Mouse (Mus musculus): Measurements from ENCODE around the gene Fat1.

Fat1 gene

DNA sequence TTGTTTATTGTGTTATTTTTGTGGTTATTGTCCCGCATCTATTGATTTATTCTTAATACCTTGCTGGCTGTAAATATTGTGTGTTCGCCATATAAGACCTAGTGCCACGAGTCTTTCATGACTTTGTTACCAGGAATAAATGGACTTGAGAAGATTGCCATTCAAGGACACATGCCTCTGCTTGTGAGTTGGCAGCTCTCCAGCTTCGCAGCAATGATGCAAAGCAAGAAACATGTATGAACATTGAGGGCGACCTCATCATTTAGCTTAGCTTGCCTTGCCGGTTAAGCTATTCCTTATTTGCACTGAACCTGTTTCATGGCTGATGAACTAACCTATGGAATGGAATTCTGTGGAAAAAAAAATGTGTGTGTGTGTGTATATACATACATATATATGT, 26.2 kb downstream of the Fat1 start:
- DNase-seq (ENCODE audit: low spot score): peak; percentile 71

DNA sequence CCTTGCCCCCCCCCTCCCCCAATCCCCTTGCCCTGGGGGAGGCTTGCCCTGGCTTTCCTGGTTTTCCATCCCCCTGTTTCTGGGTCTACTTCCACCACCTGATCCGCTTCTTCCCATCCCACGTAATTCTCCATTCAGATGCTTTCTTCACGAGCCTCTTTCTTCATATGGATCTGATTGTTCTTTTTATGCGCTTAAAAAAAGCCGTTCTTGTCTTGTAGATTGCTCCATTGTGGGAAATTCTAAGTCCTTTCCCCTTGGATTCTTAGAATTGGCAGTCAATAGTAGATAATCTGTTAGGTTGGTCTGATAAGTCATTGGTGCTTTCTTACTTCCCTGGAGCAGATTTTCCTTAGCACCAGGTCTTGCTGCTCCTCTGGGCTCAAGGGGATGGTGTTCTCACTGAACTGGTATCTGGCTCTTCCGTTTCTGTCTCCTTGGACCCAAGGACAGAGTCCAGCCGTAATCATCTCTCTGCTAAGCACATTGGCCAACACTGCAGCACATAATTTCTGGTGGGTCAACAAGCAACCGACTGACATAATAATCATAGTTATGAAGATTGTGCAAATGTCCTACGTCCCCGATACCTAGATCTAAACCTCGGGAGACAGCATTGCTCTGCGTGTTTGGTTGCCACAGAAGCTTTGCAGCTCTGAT, 27.5 kb downstream of the Fat1 start:
- DNase-seq (ENCODE audit: low spot score): no peak

- no peak for DNase-seq (ENCODE audit: low spot score)
Observed at GRCm38 (mm10) chr8:44967521-44968039, 32.3 kb downstream of the Fat1 start.

- DNase-seq (ENCODE audit: low spot score): no peak
Observed at GRCm38 (mm10) chr8:44970093-44970492, 34.8 kb downstream of the Fat1 start.

- no peak for DNase-seq (ENCODE audit: low spot score)
Observed at GRCm38 (mm10) chr8:44971346-44971745, 36.1 kb downstream of the Fat1 start.

DNA sequence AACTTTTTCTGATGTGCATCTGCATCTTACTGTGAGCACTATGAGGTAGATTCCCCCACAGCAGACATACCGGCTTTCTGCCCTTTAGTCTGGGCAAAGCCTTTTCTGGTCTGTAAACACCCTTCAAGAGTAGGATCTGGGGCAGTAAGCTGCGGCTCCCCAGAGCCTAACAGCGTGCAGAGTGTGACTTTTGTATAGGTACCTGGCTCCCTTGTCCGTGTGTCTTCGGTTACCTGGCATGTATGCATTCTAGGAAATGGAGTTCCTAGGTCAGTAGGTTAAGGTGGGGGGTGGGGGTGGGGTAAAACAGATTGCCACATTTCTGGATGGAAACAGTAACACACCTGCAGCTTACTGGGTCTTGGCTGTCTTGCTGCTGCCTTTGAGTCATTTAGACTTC, 36.7 kb downstream of the Fat1 start:
- DNase-seq (ENCODE audit: low spot score): no peak

DNA sequence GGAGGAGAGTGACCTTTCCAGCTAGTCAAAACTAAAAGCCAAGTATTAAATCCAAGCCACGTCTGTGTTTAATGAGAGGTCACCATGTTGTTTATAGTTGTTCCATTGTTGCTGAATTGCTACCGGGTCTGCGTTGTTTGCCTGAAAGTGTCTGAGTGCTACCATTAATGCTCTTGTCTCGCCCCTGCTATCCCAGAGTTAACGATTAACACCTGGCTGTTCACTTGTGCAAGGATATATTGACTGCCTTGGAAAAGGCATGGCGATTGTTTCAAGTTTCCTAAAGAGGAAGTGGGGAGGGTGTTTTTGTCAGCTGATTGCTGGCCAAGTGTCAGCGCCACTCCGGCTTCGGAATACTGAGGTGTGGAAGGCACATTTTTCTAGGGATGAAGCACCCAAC, 39.9 kb downstream of the Fat1 start:
- no peak for DNase-seq (ENCODE audit: low spot score)

GRCm38 (mm10) chr8:44975654-44976053, 40.4 kb downstream of the Fat1 start:
- DNase-seq (ENCODE audit: low spot score): no peak

- peak; percentile 33 for DNase-seq (ENCODE audit: low spot score)
Observed at GRCm38 (mm10) chr8:44978622-44979021, 43.4 kb downstream of the Fat1 start.

GRCm38 (mm10) chr8:44979245-44979644, 44.0 kb downstream of the Fat1 start:
- no peak for DNase-seq (ENCODE audit: low spot score)

GRCm38 (mm10) chr8:44980030-44980429, 44.8 kb downstream of the Fat1 start:
- DNase-seq (ENCODE audit: low spot score): peak; percentile 64

GRCm38 (mm10) chr8:44985326-44986288, 50.4 kb downstream of the Fat1 start:
- no peak for DNase-seq (ENCODE audit: low spot score)

GRCm38 (mm10) chr8:44991700-44992487, 56.6 kb downstream of the Fat1 start:
- DNase-seq (ENCODE audit: low spot score): no peak

DNA sequence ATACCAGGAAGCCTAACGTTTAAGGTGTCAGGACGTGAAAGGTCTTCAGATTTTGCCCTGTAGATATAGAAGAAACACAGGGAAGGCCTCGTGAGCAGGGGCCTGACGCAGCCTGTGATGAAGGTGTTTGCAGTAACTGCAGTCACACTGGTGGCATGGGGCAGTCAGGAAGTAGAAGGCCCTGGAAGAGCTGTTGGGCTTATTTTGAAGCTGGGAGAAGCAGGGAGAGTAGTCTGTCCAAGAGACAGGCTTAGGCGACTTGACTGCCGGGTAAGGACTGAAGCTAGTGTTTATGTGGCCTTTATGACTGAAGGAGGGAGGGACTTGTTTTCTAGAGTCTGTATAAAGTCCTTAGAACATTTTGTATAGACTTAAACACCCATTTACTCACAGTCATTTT, 57.4 kb downstream of the Fat1 start:
- DNase-seq (ENCODE audit: low spot score): no peak

GRCm38 (mm10) chr8:44993376-44993775, 58.1 kb downstream of the Fat1 start:
- DNase-seq (ENCODE audit: low spot score): no peak

DNA sequence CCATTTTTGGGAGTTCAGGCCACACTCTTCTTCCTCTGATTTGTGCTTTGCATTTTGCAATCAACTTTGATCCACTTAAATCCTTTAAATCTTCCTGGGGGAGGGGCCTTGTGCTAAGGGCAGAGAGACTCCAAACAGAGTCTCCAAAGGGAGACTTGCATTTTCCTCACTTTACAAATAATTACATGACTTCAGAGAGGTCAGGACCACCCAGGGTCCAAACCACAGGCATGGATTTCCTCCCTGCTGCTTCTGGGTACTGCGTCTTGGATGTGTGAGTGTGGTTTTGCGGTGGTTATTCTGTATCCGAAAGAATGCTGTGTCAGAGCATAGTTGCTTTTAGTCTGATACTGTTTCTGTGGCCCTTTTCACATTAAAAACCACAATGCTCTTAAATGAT, 61.2 kb downstream of the Fat1 start:
- DNase-seq (ENCODE audit: low spot score): no peak

DNA sequence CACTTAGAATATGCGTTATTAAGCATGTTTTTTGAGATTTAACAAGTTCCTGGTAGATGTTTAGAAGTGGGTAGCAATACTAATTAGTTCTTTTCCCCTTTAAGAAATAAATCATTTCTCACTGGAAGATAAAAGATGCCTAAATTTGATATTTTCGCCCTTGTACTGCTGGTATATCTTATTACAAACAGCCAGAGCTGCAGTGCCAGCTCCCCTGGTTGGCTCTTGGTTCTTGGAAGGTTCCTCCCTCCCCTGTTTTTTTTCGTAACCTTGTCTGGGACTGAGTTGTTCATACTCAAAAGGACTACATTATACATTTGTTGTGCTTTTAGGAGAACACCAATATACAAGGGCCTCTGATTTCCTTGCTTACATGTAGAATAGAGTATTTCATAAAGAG, 62.1 kb downstream of the Fat1 start:
- no peak for DNase-seq (ENCODE audit: low spot score)

- no peak for DNase-seq (ENCODE audit: low spot score)
Observed at GRCm38 (mm10) chr8:44997829-44998228, 62.6 kb downstream of the Fat1 start.

DNA sequence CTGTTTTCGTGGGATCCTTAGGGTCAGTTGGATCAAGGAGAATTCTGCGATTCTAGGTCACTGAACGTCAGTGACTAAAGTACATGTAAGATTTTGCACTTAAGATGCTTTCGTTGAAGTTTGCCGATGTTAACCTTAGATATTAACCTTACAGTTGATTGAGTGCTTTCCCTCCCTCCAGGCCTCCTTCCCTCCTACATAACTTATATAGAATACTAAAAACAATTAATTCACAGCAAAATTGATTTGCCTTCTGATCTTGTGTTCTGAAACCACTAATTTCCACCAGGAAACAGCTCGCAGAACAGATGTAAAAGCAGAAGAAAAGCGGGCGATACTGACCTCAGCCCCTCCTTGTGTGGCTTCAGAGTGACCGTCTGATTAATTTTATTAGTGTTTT, 63.0 kb downstream of the Fat1 start:
- DNase-seq (ENCODE audit: low spot score): no peak

DNA sequence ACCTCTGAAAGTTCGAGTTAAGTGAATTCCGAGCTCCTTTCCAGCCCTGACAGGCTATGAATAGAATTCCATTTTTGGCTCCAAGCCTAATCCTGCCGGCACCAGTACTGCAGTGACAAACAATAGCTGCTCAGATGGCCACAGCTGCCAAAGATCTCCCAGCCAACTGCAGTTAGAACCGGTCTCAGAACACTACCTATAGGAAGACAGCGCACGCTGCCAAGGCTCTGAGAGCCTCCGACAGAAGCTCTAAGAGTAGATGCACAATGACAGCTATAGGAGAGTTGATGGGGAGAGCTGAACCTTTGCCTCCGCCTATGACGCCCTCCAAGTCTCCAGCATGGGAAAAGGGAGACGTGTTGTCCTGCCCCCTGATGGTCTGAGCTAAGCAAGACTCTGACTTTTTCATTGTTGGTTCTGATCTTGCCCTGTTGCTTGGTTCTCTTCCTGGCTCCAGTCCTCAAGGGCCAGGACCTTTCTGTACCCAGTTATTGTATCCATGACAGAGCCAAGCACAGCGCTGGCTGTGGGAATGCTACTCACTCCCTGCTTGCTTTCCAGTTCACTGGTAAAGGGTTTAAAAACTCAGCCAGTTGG, 63.5 kb downstream of the Fat1 start:
- DNase-seq (ENCODE audit: low spot score): peak; percentile 59

DNA sequence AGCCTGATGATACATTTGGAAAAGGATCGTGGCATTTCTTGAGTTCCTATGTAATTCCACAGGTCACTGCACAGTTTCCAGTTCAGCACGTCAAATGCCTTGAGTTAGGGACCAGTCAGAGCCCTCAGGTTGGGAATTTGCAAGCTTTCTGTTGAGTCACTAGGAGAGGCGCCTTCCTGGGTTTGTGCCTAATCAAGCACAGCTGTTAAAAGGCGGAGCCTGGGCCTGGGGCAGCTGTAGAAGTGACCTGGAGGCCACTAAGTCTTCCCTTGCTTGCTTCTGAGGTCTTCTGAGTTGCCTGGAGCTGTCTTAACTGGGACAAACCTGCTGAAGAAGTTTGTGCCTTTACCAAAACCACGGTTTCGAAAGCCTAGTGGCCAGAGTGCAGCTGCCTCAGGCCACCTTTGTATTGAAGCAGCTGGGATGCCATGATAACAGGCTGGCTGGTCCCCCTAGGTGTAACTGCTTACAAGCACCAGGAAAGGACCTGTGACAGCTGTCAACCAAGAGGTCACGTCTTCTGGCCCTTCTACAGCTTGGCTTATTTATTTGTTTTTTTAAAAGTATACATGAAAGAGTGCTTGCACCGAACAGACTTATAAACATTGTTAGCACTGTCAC, 66.4 kb downstream of the Fat1 start:
- peak; percentile 40 for DNase-seq (ENCODE audit: low spot score)

Data from urinary bladder, postnatal 14 days (tissue).